Mouse (Mus musculus) ES-E14 (cell line): Measurements from ENCODE around the gene Adora1.

Experiments
- CHD2 ChIP-seq: IDR thresholded peaks from 2 replicates; pipeline ENCODE4 v1.6.1; 2014; ENCODE audit warnings: mild to moderate bottlenecking, low read depth, low read length, inconsistent platforms
- HCFC1 ChIP-seq: IDR thresholded peaks from 2 replicates; pipeline ENCODE4 v1.6.1; 2012; ENCODE audit warnings: low read length, inconsistent platforms, borderline replicate concordance; ENCODE audit not compliant: insufficient read depth

- TF ChIP-seq HCFC1 (no peak), CHD2 (no peak)
These were observed 17.3 kb downstream of the Adora1 start for GRCm38 (mm10) chr1:134217942-134218341.
